Mouse (Mus musculus) lung, postnatal 10 days (tissue): ENCODE measurements around the gene Spdya.
"Not testable (repeated sequence)": the region's sequence is repeated elsewhere in the genome, so short reads cannot be mapped to it uniquely, and the experiment has no call there.

Experiments
- DNase-seq: peaks from one replicate; pipeline ENCODE4 v3.0.0; 2021

The Spdya gene

DNA sequence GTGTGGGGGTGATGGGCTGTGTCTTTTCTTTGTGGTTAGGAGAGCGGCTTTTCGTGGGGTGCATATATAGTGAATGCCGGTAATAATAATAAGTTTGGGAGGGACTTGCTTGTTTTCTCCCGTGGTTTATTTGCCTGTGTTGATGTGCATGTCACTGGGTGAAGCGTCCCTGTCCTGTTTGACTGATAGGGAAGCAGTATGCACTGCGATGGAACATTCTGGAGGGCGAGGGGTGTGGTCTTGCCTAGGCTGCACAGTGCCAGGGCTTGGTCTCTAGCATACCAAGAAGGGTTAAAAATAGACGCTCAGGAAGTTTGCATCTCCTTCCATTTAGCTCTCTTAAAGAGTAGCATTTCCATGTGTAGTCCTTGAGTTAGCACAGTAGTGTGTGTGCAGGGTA lies 84.9 kb downstream of the Spdya start:
- no peak for DNase-seq

DNA sequence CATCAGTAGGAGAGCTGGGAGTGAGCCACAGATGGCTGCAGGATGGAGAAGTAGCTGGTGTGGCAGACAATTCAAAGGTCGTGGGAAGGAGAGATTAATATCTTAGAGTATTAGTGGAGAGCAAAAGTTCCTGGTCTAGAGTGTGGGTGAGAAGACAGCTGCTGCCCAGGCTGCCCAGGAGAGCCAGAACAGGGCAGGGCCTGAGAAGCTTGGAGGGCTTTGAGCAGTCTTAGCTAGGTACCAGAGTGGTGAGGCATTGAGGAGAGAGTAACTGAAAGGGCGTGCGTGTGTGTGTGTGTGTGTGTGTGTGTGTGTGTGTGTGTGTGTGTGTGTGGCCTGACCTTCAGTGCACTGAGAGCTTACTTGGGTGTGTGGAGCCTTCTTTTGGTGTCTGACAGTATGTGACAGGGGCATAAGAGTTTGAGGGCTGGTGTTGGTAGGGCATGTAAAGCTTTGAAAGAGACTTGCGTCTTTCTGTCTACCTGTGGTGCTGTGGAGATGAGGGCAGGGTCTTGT lies 85.9 kb downstream of the Spdya start:
- no peak for DNase-seq

DNA sequence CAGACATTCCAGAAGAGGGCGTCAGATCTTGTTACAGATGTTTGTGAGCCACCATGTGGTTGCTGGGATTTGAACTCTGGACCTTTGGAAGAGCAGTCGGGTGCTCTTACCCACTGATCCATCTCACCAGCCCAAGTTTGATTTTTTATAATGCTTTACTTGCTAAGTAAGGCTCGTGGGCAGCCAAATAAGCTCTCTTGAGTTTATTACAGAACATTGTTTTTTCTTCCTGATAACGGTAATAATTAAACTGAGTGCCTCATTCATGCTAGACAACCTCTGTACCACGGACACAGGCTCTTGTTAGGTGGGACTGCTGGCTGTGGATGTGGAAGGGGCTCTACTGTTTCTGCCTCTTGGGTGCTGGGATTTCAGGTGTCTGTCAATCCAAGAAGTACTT lies 87.2 kb downstream of the Spdya start:
- DNase-seq: not testable (repeated sequence)
